Mouse (Mus musculus) embryonic fibroblast, embryonic 13.5 days (primary cell): ENCODE results near the gene Micu2. TPM values are rescaled to one million over a fixed set of nuclear protein-coding genes. Genes with fewer than 3 reads are reported as not detected.

ENCODE experiments used
- H3K27ac ChIP-seq: 2 replicates; pipeline ENCODE4 v1.5.1; 2012; ENCODE audit warnings: low read length, control low read depth, inconsistent platforms; ENCODE audit not compliant: insufficient read depth
- H3K4me1 ChIP-seq: 2 replicates; pipeline ENCODE4 v1.6.1; 2011; ENCODE audit warnings: low read length; ENCODE audit not compliant: control insufficient read depth, insufficient read depth
- H3K4me3 ChIP-seq: 2 replicates; pipeline ENCODE4 v1.5.1; 2011; ENCODE audit warnings: mild to moderate bottlenecking, control low read depth, low read length; ENCODE audit not compliant: insufficient read depth
- CTCF ChIP-seq: IDR thresholded peaks from 2 replicates; pipeline ENCODE4 v1.5.1; 2011; ENCODE audit warnings: mild to moderate bottlenecking, control low read depth, low read length, moderate library complexity, borderline replicate concordance; ENCODE audit not compliant: insufficient read depth
- POLR2A ChIP-seq: IDR thresholded peaks from 2 replicates; pipeline ENCODE4 v1.6.1; 2011; ENCODE audit warnings: low read depth, mild to moderate bottlenecking, control low read depth, low read length, moderate library complexity
- polyA plus RNA-seq: library from polyadenylated mRNA; stranded (reverse); fragments of >200 nt; gene quantifications from 2 replicates; pipeline ENCODE4 v1.2.4, GENCODE M21; 2011; ENCODE audit warnings: low read depth; ENCODE audit not compliant: missing spikeins, insufficient read length

Micu2 gene
- 78.7 and 91.3 TPM in 2 replicates for polyA plus RNA-seq

- TF ChIP-seq POLR2A (peak; percentile 75), CTCF (no peak)
- Histone ChIP-seq H3K4me3 (peak within 1 kb of the TSS; percentile 58), H3K27ac (peak within 1 kb of the TSS; percentile 57), H3K4me1 (peaks cover 5% of the 10 kb centered on the region)
Observed at GRCm38 (mm10) chr14:57998526-57999401, at the start of gene Micu2. Micu2 (minus strand) TSS chr14:57999262.

GRCm38 (mm10) chr14:58046639-58047284 lies 47.7 kb upstream of the Micu2 start:
- H3K27ac ChIP-seq = no peak overlapping the region
- no peaks in the 10 kb centered on the region for H3K4me1 ChIP-seq

GRCm38 (mm10) chr14:58036174-58036573 lies 37.1 kb upstream of the Micu2 start:
- no peak for TF ChIP-seq POLR2A
- TF ChIP-seq CTCF = no peak
- Histone ChIP-seq H3K4me1 (no peaks in the 10 kb centered on the region), H3K4me3 (no peak overlapping the region), H3K27ac (no peak overlapping the region)

More at GRCm38 (mm10) chr14:58046639-58047284, 47.7 kb upstream of the Micu2 start:
- TF ChIP-seq POLR2A (no peak), CTCF (no peak)
- no peak overlapping the region for H3K4me3 ChIP-seq

GRCm38 (mm10) chr14:58034567-58034966 lies 35.5 kb upstream of the Micu2 start:
- Histone ChIP-seq H3K4me3 (no peak overlapping the region), H3K27ac (no peak overlapping the region)
- TF ChIP-seq CTCF = no peak

GRCm38 (mm10) chr14:58018869-58019268 lies 19.8 kb upstream of the Micu2 start:
- no peak for TF ChIP-seq POLR2A
- TF ChIP-seq CTCF = peak; percentile 70; the same call in 1 of the 2 replicates
- Histone ChIP-seq H3K27ac (no peak overlapping the region), H3K4me1 (no peaks in the 10 kb centered on the region), H3K4me3 (no peak overlapping the region)

More at GRCm38 (mm10) chr14:58034567-58034966, 35.5 kb upstream of the Micu2 start:
- H3K4me1 ChIP-seq = no peaks in the 10 kb centered on the region

- Histone ChIP-seq H3K4me1 (no peaks in the 10 kb centered on the region), H3K4me3 (no peak overlapping the region), H3K27ac (no peak overlapping the region)
- TF ChIP-seq CTCF = no peak
- TF ChIP-seq POLR2A = no peak
Observed at GRCm38 (mm10) chr14:58003852-58004251, 4.8 kb upstream of the Micu2 start.

- H3K27ac ChIP-seq = no peak overlapping the region
- peaks cover 3% of the 10 kb centered on the region for H3K4me1 ChIP-seq
- H3K4me3 ChIP-seq = no peak overlapping the region
- no peak for TF ChIP-seq POLR2A
- TF ChIP-seq CTCF = no peak
Observed at GRCm38 (mm10) chr14:58002161-58002560, 3.1 kb upstream of the Micu2 start.

- no peak for TF ChIP-seq POLR2A
- no peak for TF ChIP-seq CTCF
- H3K4me1 ChIP-seq = peaks cover 5% of the 10 kb centered on the region
- H3K27ac ChIP-seq = no peak overlapping the region
Observed at GRCm38 (mm10) chr14:57999402-57999734, 306 bp upstream of the Micu2 start.

GRCm38 (mm10) chr14:57997431-57997830 lies 1.6 kb downstream of the Micu2 start:
- TF ChIP-seq CTCF = no peak
- no peak for TF ChIP-seq POLR2A
- H3K4me3 ChIP-seq = no peak overlapping the region

More at GRCm38 (mm10) chr14:57999402-57999734, 306 bp upstream of the Micu2 start:
- H3K4me3 ChIP-seq = peak overlapping the region; percentile 58

GRCm38 (mm10) chr14:57996210-57996609 lies 2.9 kb downstream of the Micu2 start:
- Histone ChIP-seq H3K4me1 (peaks cover 5% of the 10 kb centered on the region), H3K27ac (no peak overlapping the region)
- no peak for TF ChIP-seq POLR2A
- TF ChIP-seq CTCF = no peak

More at GRCm38 (mm10) chr14:57997431-57997830, 1.6 kb downstream of the Micu2 start:
- Histone ChIP-seq H3K4me1 (peaks cover 5% of the 10 kb centered on the region), H3K27ac (peak overlapping the region; percentile 78)

More at GRCm38 (mm10) chr14:57996210-57996609, 2.9 kb downstream of the Micu2 start:
- H3K4me3 ChIP-seq = no peak overlapping the region
